In the genomic region with DNA sequence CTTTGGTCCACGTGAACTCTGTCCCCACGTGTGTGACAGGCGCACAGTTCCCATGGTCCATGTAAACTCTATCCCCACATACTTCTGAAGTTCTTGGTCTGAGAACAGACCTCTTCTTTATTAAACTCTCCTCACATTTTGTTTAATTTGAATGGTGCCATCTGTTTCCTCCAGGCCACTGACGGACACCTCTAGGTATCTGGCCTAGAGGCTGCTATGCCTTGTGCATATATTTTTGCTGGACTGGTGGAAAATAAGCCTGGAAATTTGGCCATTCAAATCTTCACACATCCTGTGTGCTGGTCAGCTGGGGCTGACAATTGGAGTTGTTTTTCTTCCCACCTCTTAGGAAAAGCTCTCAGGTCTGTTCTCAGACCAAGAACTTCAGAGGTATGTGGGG, we compare ENCODE assay signal across 23 mouse cellular contexts. TPM values are rescaled to one million over a fixed set of nuclear protein-coding genes. Genes with fewer than 3 reads are reported as not detected.
DNase-seq lines count a peak whose midpoint lies in the region; ATAC-seq lines count a peak whose summit lies in the region.
"Had no signal": no experiment of that assay in that cellular context is flagged by ENCODE, and none has a peak within 500 bp of the region (broad histone marks: within the 10 kb centered on the region; RNA-seq: fewer than 3 reads in every experiment).

No protein-coding gene starts in this region.

- H3K4me2 ChIP-seq in forebrain, embryonic 15.5 days (replicated peaks), result no peak overlapping the region
- H3K4me2 ChIP-seq in liver, embryonic 12.5 days, result no peak overlapping the region
- no peak overlapping the region for H3K4me2 ChIP-seq in midbrain, embryonic 13.5 days (replicated peaks)
- H3K4me2 ChIP-seq in midbrain, embryonic 15.5 days, result no peak overlapping the region
- H3K4me2 ChIP-seq: heart, embryonic 11.5 days; hindbrain, embryonic 13.5 days had no signal

- no peaks in the 10 kb centered on the region for H3K9me3 ChIP-seq in forebrain, embryonic 10.5 days
- no peaks in the 10 kb centered on the region for H3K9me3 ChIP-seq in forebrain, embryonic 15.5 days
- H3K9me3 ChIP-seq in liver, embryonic 12.5 days (replicated peaks), result no peaks in the 10 kb centered on the region
- no peaks in the 10 kb centered on the region for H3K9me3 ChIP-seq in midbrain, embryonic 13.5 days
- H3K9me3 ChIP-seq in midbrain, embryonic 15.5 days, result no peaks in the 10 kb centered on the region
- H3K9me3 ChIP-seq: G1E; hindbrain, embryonic 13.5 days had no signal

- WGBS in forebrain, embryonic 10.5 days, result 87% methylated on average over 4 of the region's 4 CpGs
- 84% methylated on average over 4 of the region's 4 CpGs for WGBS in forebrain, embryonic 15.5 days
- 82% methylated on average over 4 of the region's 4 CpGs for WGBS in liver, embryonic 12.5 days (ENCODE audit: insufficient replicate concordance)
- WGBS in midbrain, embryonic 13.5 days, result 83% methylated on average over 4 of the region's 4 CpGs
- WGBS in midbrain, embryonic 15.5 days, result 87% methylated on average over 4 of the region's 4 CpGs

- no peak for DNase-seq in forebrain, embryonic 10.5 days (ENCODE audit: extremely low spot score, low spot score)
- no peak for DNase-seq in liver
- DNase-seq: adrenal gland, postnatal 10 days; adrenal gland, postnatal 36 days; B cell, adult 2 months; cerebellum, adult 11 months; cerebellum, adult 8-10 months; cerebellum, postnatal 10 days; gastrocnemius, postnatal 25 days had no signal

- H3K27ac ChIP-seq in forebrain, embryonic 10.5 days, result 0 out of 2 replicates have a peak overlapping the region, but pooled peaks have one; percentile 76
- H3K27ac ChIP-seq in forebrain, embryonic 15.5 days (replicated peaks), result no peak overlapping the region
- 0 out of 2 replicates have a peak overlapping the region, but pooled peaks have one; percentile 11 for H3K27ac ChIP-seq in liver, embryonic 12.5 days
- H3K27ac ChIP-seq in midbrain, embryonic 13.5 days, result 0 out of 2 replicates have a peak overlapping the region, but pooled peaks have one; percentile 80
- H3K27ac ChIP-seq in midbrain, embryonic 15.5 days, result no peak overlapping the region
- H3K27ac ChIP-seq: heart, adult 2 months had no signal

- no peak overlapping the region for H3K4me3 ChIP-seq in forebrain, embryonic 10.5 days
- no peak overlapping the region for H3K4me3 ChIP-seq in forebrain, embryonic 15.5 days
- H3K4me3 ChIP-seq in liver, embryonic 12.5 days, result no peak overlapping the region
- H3K4me3 ChIP-seq in midbrain, embryonic 13.5 days (replicated peaks), result no peak overlapping the region
- no peak overlapping the region for H3K4me3 ChIP-seq in midbrain, embryonic 15.5 days
- H3K4me3 ChIP-seq: heart, adult 2 months; hindbrain, embryonic 13.5 days had no signal

- H3K9ac ChIP-seq in forebrain, embryonic 15.5 days (replicated peaks), result no peak overlapping the region
- no peak overlapping the region for H3K9ac ChIP-seq in liver, embryonic 12.5 days
- H3K9ac ChIP-seq in midbrain, embryonic 13.5 days (replicated peaks), result no peak overlapping the region
- no peak overlapping the region for H3K9ac ChIP-seq in midbrain, embryonic 15.5 days
- H3K9ac ChIP-seq: hindbrain, embryonic 13.5 days had no signal

- H3K4me1 ChIP-seq in forebrain, embryonic 10.5 days, result peaks cover 42% of the 10 kb centered on the region
- H3K4me1 ChIP-seq in forebrain, embryonic 15.5 days, result peaks cover 14% of the 10 kb centered on the region
- peaks cover 58% of the 10 kb centered on the region for H3K4me1 ChIP-seq in liver, embryonic 12.5 days
- H3K4me1 ChIP-seq in midbrain, embryonic 13.5 days (replicated peaks), result peaks cover 37% of the 10 kb centered on the region
- peaks cover 28% of the 10 kb centered on the region for H3K4me1 ChIP-seq in midbrain, embryonic 15.5 days

- no peaks in the 10 kb centered on the region for H3K36me3 ChIP-seq in forebrain, embryonic 10.5 days (replicated peaks)
- no peaks in the 10 kb centered on the region for H3K36me3 ChIP-seq in forebrain, embryonic 15.5 days
- H3K36me3 ChIP-seq in liver, embryonic 12.5 days, result no peaks in the 10 kb centered on the region
- H3K36me3 ChIP-seq in midbrain, embryonic 13.5 days, result no peaks in the 10 kb centered on the region
- no peaks in the 10 kb centered on the region for H3K36me3 ChIP-seq in midbrain, embryonic 15.5 days (replicated peaks)
- H3K36me3 ChIP-seq: G1E; hindbrain, embryonic 13.5 days had no signal

- H3K27me3 ChIP-seq in forebrain, embryonic 10.5 days (ENCODE audit: poor library complexity, severe bottlenecking), result no peaks in the 10 kb centered on the region
- no peaks in the 10 kb centered on the region for H3K27me3 ChIP-seq in forebrain, embryonic 15.5 days
- H3K27me3 ChIP-seq in liver, embryonic 12.5 days (replicated peaks), result no peaks in the 10 kb centered on the region; the same call in 1 of the 2 replicates
- H3K27me3 ChIP-seq in midbrain, embryonic 13.5 days, result no peaks in the 10 kb centered on the region
- no peaks in the 10 kb centered on the region for H3K27me3 ChIP-seq in midbrain, embryonic 15.5 days (replicated peaks)
- H3K27me3 ChIP-seq: CH12.LX; hindbrain, embryonic 13.5 days; Patski had no signal

- no peak for ATAC-seq in forebrain, embryonic 15.5 days (replicated peaks)
- ATAC-seq in liver, embryonic 12.5 days, result no peak
- no peak for ATAC-seq in midbrain, embryonic 13.5 days
- no peak for ATAC-seq in midbrain, embryonic 15.5 days (replicated peaks)
- ATAC-seq: forebrain, embryonic 14.5 days; hindbrain, embryonic 16.5 days; inflammation-experienced regulatory T-cells, adult 6 months; intestine, embryonic 16.5 days; Patski had no signal

RNA-seq across cellular contexts. Expression of a gene that starts 23.3 kb away (rescaled TPM):
- 2.4 and 2.5 TPM in 2 replicates for polyA plus RNA-seq in forebrain, embryonic 10.5 days (2016; fragmentation: Nextera tagmentation; extraction: Ambion mirVana)
- polyA plus RNA-seq in forebrain, embryonic 15.5 days (2015; fragmentation: Nextera tagmentation; extraction: Ambion mirVana), result 15.9 and 16.4 TPM in 2 replicates
- polyA plus RNA-seq in liver, embryonic 12.5 days (2016; fragmentation: Nextera tagmentation; extraction: Ambion mirVana), result 21.5 and 24.7 TPM in 2 replicates
- polyA plus RNA-seq in midbrain, embryonic 13.5 days (2015; fragmentation: Nextera tagmentation; extraction: Ambion mirVana), result 14.2 and 15.9 TPM in 2 replicates
- 16.5 and 17.3 TPM in 2 replicates for polyA plus RNA-seq in midbrain, embryonic 15.5 days (2015; fragmentation: Nextera tagmentation; extraction: Ambion mirVana)

Comparison
In these comparisons a context has a peak if more than half of its experiments do, and no peak if none do; other contexts are left out.
1. H3K27ac ChIP-seq: peak in forebrain, embryonic 10.5 days (single experiment), liver, embryonic 12.5 days (single experiment) and midbrain, embryonic 13.5 days (single experiment); none in forebrain, embryonic 15.5 days (single experiment) and midbrain, embryonic 15.5 days (single experiment).